Mouse (Mus musculus) liver, postnatal 0 days (tissue): ENCODE results near the gene Gm48552. TPM values are rescaled to one million over a fixed set of nuclear protein-coding genes. Genes with fewer than 3 reads are reported as not detected.

Experiments used
- ATAC-seq: fragments of 200-750 bp; cut with Nextera tagmentation; 2 replicates; pipeline ENCODE4 v1.8.0; 2017; ENCODE audit warnings: mild to moderate bottlenecking, moderate library complexity
- DNase-seq: peaks from one replicate; pipeline ENCODE4 v3.0.0-alpha.2; 2016
- H3K27ac ChIP-seq: fragments of 300-500 bp; sonication (generic); 2 replicates; pipeline ENCODE4 v1.5.1; 2014; ENCODE audit warnings: antibody characterized with exemption, moderate library complexity, mild to moderate bottlenecking, low read depth
- H3K27me3 ChIP-seq: fragments of 300-500 bp; sonication (generic); 2 replicates; pipeline ENCODE4 v1.6.1; 2014; ENCODE audit warnings: low read length, control low read depth, mixed read lengths; ENCODE audit not compliant: insufficient read depth
- H3K36me3 ChIP-seq: fragments of 300-500 bp; sonication (generic); replicated peaks from 2 replicates; pipeline ENCODE4 v1.6.1; 2014; ENCODE audit warnings: mild to moderate bottlenecking, control low read depth, low read length, moderate library complexity, mixed read lengths; ENCODE audit not compliant: insufficient read depth
- H3K4me1 ChIP-seq: fragments of 300-500 bp; sonication (generic); 2 replicates; pipeline ENCODE4 v1.6.1; 2014; ENCODE audit warnings: antibody characterized with exemption, mild to moderate bottlenecking, control low read depth; ENCODE audit not compliant: insufficient read depth
- H3K4me2 ChIP-seq: fragments of 300-500 bp; sonication (generic); 2 replicates; pipeline ENCODE4 v1.6.1; 2014; ENCODE audit warnings: low read depth, mild to moderate bottlenecking, low read length, moderate library complexity, mixed read lengths
- H3K4me3 ChIP-seq: fragments of 300-500 bp; sonication (generic); 2 replicates; pipeline ENCODE4 v1.5.1; 2014; ENCODE audit warnings: low read depth, low read length
- H3K9ac ChIP-seq: fragments of 300-500 bp; sonication (generic); replicated peaks from 2 replicates; pipeline ENCODE4 v1.6.1; 2014; ENCODE audit warnings: mild to moderate bottlenecking, moderate library complexity
- H3K9me3 ChIP-seq: fragments of 300-500 bp; sonication (generic); 2 replicates; pipeline ENCODE4 v1.6.1; 2016; ENCODE audit warnings: mild to moderate bottlenecking, control low read depth, low read length, mixed read lengths
- CTCF ChIP-seq: sonication (generic); IDR thresholded peaks from 2 replicates; pipeline ENCODE4 v1.5.1; 2016; ENCODE audit warnings: antibody characterized with exemption, low read depth
- EP300 ChIP-seq: IDR thresholded peaks from 2 replicates; pipeline ENCODE4 v1.6.1; 2016; ENCODE audit warnings: antibody characterized with exemption, low read depth, mild to moderate bottlenecking
- WGBS: fragments of 180-500 bp; shearing (Covaris S2); extraction: QIAGEN DNeasy Blood & Tissue Kit; methylation state at CpG from one replicate; pipeline ENCODE4 v1.1.7; 2014; ENCODE audit not compliant: insufficient replicate concordance; 5-methylcytosine and 5-hydroxymethylcytosine counted together
- microRNA-seq: library from miRNA; unstranded; fragments of <30 nt; microRNA quantifications from one replicate; pipeline ENCODE4, GENCODE M21; 2016
- polyA plus RNA-seq: library from polyadenylated mRNA; unstranded; fragments of >200 nt; fragmentation: Nextera tagmentation; extraction: Ambion mirVana; gene quantifications from 2 replicates; pipeline ENCODE4 v1.2.1, GENCODE M21; 2015

The Gm48552 gene
- polyA plus RNA-seq, 1 experiment from 2014 or later = not detected

- ATAC-seq (peak; percentile 81), DNase-seq (peak; percentile 90)
- Histone ChIP-seq H3K9ac (0 out of 2 replicates have a peak overlapping the region, but pooled peaks have one; percentile 3), H3K4me1 (peaks cover 33% of the 10 kb centered on the region), H3K36me3 (no peaks in the 10 kb centered on the region), H3K27ac (no peak overlapping the region), H3K27me3 (peaks cover 6% of the 10 kb centered on the region; the same call in 1 of the 2 replicates), H3K4me3 (no peak overlapping the region), H3K4me2 (peak overlapping the region; percentile 59), H3K9me3 (no peaks in the 10 kb centered on the region)
- no peak for TF ChIP-seq CTCF
- peak; percentile 90 for TF ChIP-seq EP300
- WGBS = 5% methylated on average over 17 of the region's 17 CpGs
Measured at GRCm38 (mm10) chr10:81432868-81433262, 44.1 kb downstream of the Gm48552 start.

- ATAC-seq (no peak), DNase-seq (peak; percentile 30)
- Histone ChIP-seq H3K4me1 (peaks cover 33% of the 10 kb centered on the region), H3K36me3 (no peaks in the 10 kb centered on the region), H3K9ac (no peak overlapping the region), H3K27ac (0 out of 2 replicates have a peak overlapping the region, but pooled peaks have one; percentile 5), H3K4me3 (no peak overlapping the region), H3K4me2 (peak overlapping the region; percentile 59), H3K27me3 (peaks cover 6% of the 10 kb centered on the region; the same call in 1 of the 2 replicates), H3K9me3 (no peaks in the 10 kb centered on the region)
- WGBS = 62% methylated on average over 26 of the region's 26 CpGs
- TF ChIP-seq EP300 (no peak), CTCF (peak; percentile 26; the same call in 1 of the 2 replicates)
Measured at GRCm38 (mm10) chr10:81433541-81434289, 44.9 kb downstream of the Gm48552 start.

DNA sequence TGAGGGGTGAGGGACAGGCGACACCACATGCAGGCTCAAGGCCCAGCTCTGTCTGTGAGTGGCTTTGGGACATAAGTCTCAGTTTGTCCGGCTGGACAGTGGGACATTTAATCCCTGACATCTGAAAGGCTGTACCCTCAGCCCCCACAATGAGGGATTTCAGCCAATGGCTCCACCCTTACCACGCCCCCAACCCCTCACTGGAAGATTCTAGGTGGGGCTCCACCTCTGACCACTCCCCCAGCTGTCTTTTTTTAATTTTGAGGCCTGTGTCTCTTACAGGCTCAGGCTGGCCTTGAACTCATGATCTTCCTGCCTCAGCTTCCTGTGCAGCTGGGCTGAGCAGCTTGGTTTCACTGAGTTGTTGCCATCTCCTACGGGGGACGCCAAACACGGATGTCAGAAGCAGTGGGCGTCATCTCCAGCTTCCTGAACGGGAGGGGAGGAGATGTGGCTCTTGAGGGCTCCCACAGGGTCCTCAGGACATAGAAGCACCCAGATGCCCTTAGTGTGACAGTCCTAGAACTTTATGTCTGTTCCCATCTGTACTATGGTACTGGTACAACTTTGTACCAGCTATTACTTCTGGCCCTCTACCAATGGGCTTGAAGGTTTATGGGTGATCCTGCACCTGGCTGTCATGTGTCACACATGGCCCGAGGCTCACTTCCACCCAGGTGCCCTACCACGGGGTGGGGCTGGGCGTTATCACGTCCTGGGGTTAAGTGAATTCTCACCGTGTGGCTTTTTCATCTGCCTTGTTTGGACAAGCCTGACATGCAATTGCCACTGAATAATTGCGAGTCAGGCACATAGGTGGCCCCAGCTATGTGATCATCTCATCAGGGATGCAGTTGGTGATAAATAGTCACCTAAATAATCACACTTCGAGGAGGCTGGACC is 45.8 kb downstream of the Gm48552 start:
- H3K9me3 ChIP-seq = no peaks in the 10 kb centered on the region
- no peak for TF ChIP-seq CTCF
- TF ChIP-seq EP300 = no peak
- H3K4me2 ChIP-seq = no peak overlapping the region
- H3K27me3 ChIP-seq = peaks cover 6% of the 10 kb centered on the region; the same call in 1 of the 2 replicates
- no peak for ATAC-seq
- H3K4me3 ChIP-seq = no peak overlapping the region
- peak; percentile 18 for DNase-seq
- H3K27ac ChIP-seq = no peak overlapping the region
- H3K36me3 ChIP-seq = no peaks in the 10 kb centered on the region
- no peak overlapping the region for H3K9ac ChIP-seq
- peaks cover 24% of the 10 kb centered on the region for H3K4me1 ChIP-seq
- 40% methylated on average over 15 of the region's 15 CpGs for WGBS

GRCm38 (mm10) chr10:81435436-81435835 is 46.6 kb downstream of the Gm48552 start:
- no peak overlapping the region for H3K4me3 ChIP-seq
- no peak overlapping the region for H3K9ac ChIP-seq
- no peak overlapping the region for H3K4me2 ChIP-seq
- no peaks in the 10 kb centered on the region for H3K36me3 ChIP-seq
- WGBS = 69% methylated on average over 3 of the region's 3 CpGs
- ATAC-seq = no peak
- H3K27me3 ChIP-seq = peaks cover 6% of the 10 kb centered on the region; the same call in 1 of the 2 replicates
- no peak overlapping the region for H3K27ac ChIP-seq
- peaks cover 20% of the 10 kb centered on the region for H3K4me1 ChIP-seq
- no peaks in the 10 kb centered on the region for H3K9me3 ChIP-seq
- no peak for TF ChIP-seq CTCF
- TF ChIP-seq EP300 = no peak
- DNase-seq = peak; percentile 14

Small RNAs within 50 kb of the gene (microRNA-seq; reads per million reads assigned to microRNA genes)
- gene Mir1191b = not detected
- gene Mir6913 = not detected

Other genes with a start within 250 kb of the Gm48552 start
- 14.6 and 16.1 TPM in 2 replicates for gene Pias4, start 221.1 kb upstream of the Gm48552 start, polyA plus RNA-seq
- 310 and 313 TPM in 2 replicates for gene Eef2, start 212.4 kb upstream of the Gm48552 start, polyA plus RNA-seq
- gene Dapk3, start 206.0 kb upstream of the Gm48552 start, polyA plus RNA-seq = 15.3 and 17.2 TPM in 2 replicates
- gene 4930442H23Rik, start 205.2 kb upstream of the Gm48552 start, polyA plus RNA-seq = not detected in 2 replicates
- gene Nmrk2, start 187.0 kb upstream of the Gm48552 start, polyA plus RNA-seq = not detected in 2 replicates
- not detected in 2 replicates for gene Atcay, start 158.2 kb upstream of the Gm48552 start, polyA plus RNA-seq
- gene Zfr2, start 155.8 kb upstream of the Gm48552 start, polyA plus RNA-seq = 0.09 and 0.61 TPM in 2 replicates
- 1.7 TPM in 2 replicates for gene Matk, start 136.1 kb upstream of the Gm48552 start, polyA plus RNA-seq
- gene Mrpl54, start 122.1 kb upstream of the Gm48552 start, polyA plus RNA-seq = 110 and 112 TPM in 2 replicates
- 21.1 and 23.2 TPM in 2 replicates for gene Apba3, start 122.0 kb upstream of the Gm48552 start, polyA plus RNA-seq
- gene Tjp3, start 97.4 kb upstream of the Gm48552 start, polyA plus RNA-seq = 1.7 and 1.8 TPM in 2 replicates
- 8.8 and 9.7 TPM in 2 replicates for gene Pip5k1c, start 96.0 kb upstream of the Gm48552 start, polyA plus RNA-seq
- gene Cactin, start 67.9 kb upstream of the Gm48552 start, polyA plus RNA-seq = 12.4 and 12.9 TPM in 2 replicates
- 5.2 and 5.4 TPM in 2 replicates for gene Tbxa2r, start 60.3 kb upstream of the Gm48552 start, polyA plus RNA-seq
- gene Gipc3, start 45.7 kb upstream of the Gm48552 start, polyA plus RNA-seq = 0.02 and 0.08 TPM in 2 replicates
- gene Hmg20b, start 38.5 kb upstream of the Gm48552 start, polyA plus RNA-seq = 26.4 and 27.1 TPM in 2 replicates
- gene Mfsd12, start 31.5 kb upstream of the Gm48552 start, polyA plus RNA-seq = 6.8 and 7.9 TPM in 2 replicates
- gene 4930404N11Rik, start 23.2 kb upstream of the Gm48552 start, polyA plus RNA-seq = 0.71 and 0.94 TPM in 2 replicates
- 69.7 and 74.6 TPM in 2 replicates for gene Fzr1, start 10.5 kb upstream of the Gm48552 start, polyA plus RNA-seq
- 39.3 and 42.1 TPM in 2 replicates for gene Dohh, start 4.6 kb upstream of the Gm48552 start, polyA plus RNA-seq
- gene Gm48551, start 4.5 kb upstream of the Gm48552 start, polyA plus RNA-seq = 0.40 and 0.70 TPM in 2 replicates
- 1.7 and 2.0 TPM in 2 replicates for gene Smim24, start 4.0 kb downstream of the Gm48552 start, polyA plus RNA-seq
- gene Nfic, start 66.6 kb downstream of the Gm48552 start, polyA plus RNA-seq = 19.6 and 21.1 TPM in 2 replicates
- gene Celf5, start 93.7 kb downstream of the Gm48552 start, polyA plus RNA-seq = not detected in 2 replicates
- 29.2 and 30.6 TPM in 2 replicates for gene Ncln, start 107.4 kb downstream of the Gm48552 start, polyA plus RNA-seq
- gene S1pr4, start 111.1 kb downstream of the Gm48552 start, polyA plus RNA-seq = 6.3 and 7.4 TPM in 2 replicates
- gene Gna15, start 135.2 kb downstream of the Gm48552 start, polyA plus RNA-seq = 4.0 and 4.4 TPM in 2 replicates
- gene Gna11, start 156.2 kb downstream of the Gm48552 start, polyA plus RNA-seq = 18.3 and 19.2 TPM in 2 replicates
- 256 and 266 TPM in 2 replicates for gene Aes, start 170.5 kb downstream of the Gm48552 start, polyA plus RNA-seq
- gene Tle2, start 185.6 kb downstream of the Gm48552 start, polyA plus RNA-seq = 1.2 and 2.2 TPM in 2 replicates
- gene Tle6, start 212.1 kb downstream of the Gm48552 start, polyA plus RNA-seq = 2.9 and 3.0 TPM in 2 replicates
- 0.13 TPM in 2 replicates for gene BC025920, start 217.3 kb downstream of the Gm48552 start, polyA plus RNA-seq
- gene Sirt6, start 238.8 kb downstream of the Gm48552 start, polyA plus RNA-seq = 4.5 and 6.1 TPM in 2 replicates
- 1.8 and 2.1 TPM in 2 replicates for gene Ankrd24, start 239.5 kb downstream of the Gm48552 start, polyA plus RNA-seq